Mouse (Mus musculus) heart, adult 2 months (tissue): Measurements from ENCODE around the gene Gm10715. TPM values are rescaled to one million over a fixed set of nuclear protein-coding genes. Genes with fewer than 3 reads are reported as not detected.
"Not testable (repeated sequence)": the region's sequence is repeated elsewhere in the genome, so short reads cannot be mapped to it uniquely, and the experiment has no call there.

ENCODE experiments used
- DNase-seq, 2 experiments: peaks; one replicate each; pipeline ENCODE4 v3.0.0; 2021
- H3K27ac ChIP-seq: fragments of 200-600 bp; 2 replicates; pipeline ENCODE4 v1.8.1; 2022
- H3K27me3 ChIP-seq: fragments of 200-500 bp; 2 replicates; pipeline ENCODE4 v1.6.1; 2012; ENCODE audit warnings: mild to moderate bottlenecking, low read length, inconsistent platforms, mixed read lengths; ENCODE audit not compliant: control insufficient read depth, insufficient read depth
- H3K36me3 ChIP-seq: fragments of 200-500 bp; 2 replicates; pipeline ENCODE4 v1.6.1; 2012; ENCODE audit warnings: low read length, inconsistent platforms; ENCODE audit not compliant: control insufficient read depth, insufficient read depth
- H3K4me1 ChIP-seq: fragments of 200-500 bp; 2 replicates; pipeline ENCODE4 v1.6.1; 2011; ENCODE audit warnings: low read length; ENCODE audit not compliant: control insufficient read depth, insufficient read depth
- H3K4me3 ChIP-seq: fragments of 200-600 bp; 2 replicates; pipeline ENCODE4 v1.8.1; 2022
- H3K79me2 ChIP-seq: fragments of 200-500 bp; replicated peaks from 2 replicates; pipeline ENCODE4 v1.6.1; 2012; ENCODE audit warnings: mild to moderate bottlenecking, inconsistent platforms, low read length, moderate library complexity, mixed read lengths; ENCODE audit not compliant: control insufficient read depth, insufficient read depth
- H3K9ac ChIP-seq: fragments of 200-500 bp; 2 replicates; pipeline ENCODE4 v1.6.1; 2012; ENCODE audit warnings: low read depth, mild to moderate bottlenecking, control low read depth, inconsistent platforms, low read length, mixed read lengths
- WGBS: fragments of 180-500 bp; shearing (Covaris S2); methylation state at CpG from one replicate; pipeline ENCODE4 v1.1.7; 2018; 5-methylcytosine and 5-hydroxymethylcytosine counted together
- intact Hi-C: fragments of 180-260 bp; cut with DNase I; formaldehyde crosslinking; loops from one replicate; pipeline ENCODE4 v1.15.1; 2025
- polyA plus RNA-seq: library from polyadenylated mRNA; depleted of rRNA; stranded (reverse); fragments of >200 nt; gene quantifications from 2 replicates; pipeline ENCODE4 v1.2.3, GENCODE M21; 2012
- total RNA-seq, 2 experiments: library from RNA; stranded (reverse); gene quantifications; 2 replicates each; pipeline ENCODE4 v1.2.3; 2021

Gene Gm10715
- total and polyA plus RNA-seq, 3 experiments, result not detected

DNA sequence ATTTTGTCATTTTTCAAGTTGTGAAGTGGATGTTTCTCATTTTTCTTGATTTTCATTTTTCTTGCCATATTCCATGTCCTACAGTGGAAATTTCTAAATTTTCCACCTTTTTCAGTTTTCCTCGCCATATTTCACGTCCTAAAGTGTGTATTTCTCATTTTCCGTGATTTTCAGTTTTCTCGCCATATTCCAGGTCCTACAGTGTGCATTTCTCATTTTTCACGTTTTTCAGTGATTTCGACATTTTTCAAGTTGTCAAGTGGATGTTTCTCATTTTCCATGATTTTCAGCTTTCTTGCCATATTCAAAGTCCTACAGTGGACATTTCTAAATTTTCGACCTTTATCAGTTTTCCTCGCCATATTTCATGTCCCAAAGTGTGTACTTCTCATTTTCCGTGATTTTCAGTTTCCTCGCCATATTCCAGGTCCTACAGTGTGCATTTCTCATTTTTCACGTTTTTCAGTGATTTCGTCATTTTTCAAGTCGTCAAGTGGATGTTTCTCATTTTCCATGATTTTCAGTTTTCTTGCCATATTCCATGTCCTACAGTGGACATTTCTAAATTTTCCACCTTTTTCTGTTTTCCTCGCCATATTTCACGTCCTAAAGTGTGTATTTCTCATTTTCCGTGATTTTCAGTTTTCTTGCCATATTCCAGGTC lies 12.6 kb upstream of the Gm10715 start:
- H3K27ac ChIP-seq, H3K9ac ChIP-seq, H3K27me3 ChIP-seq, H3K79me2 ChIP-seq, H3K36me3 ChIP-seq, H3K4me3 ChIP-seq, intact Hi-C loops, H3K4me1 ChIP-seq: not testable (repeated sequence)
- DNase-seq, result peak; percentile 42 to 44
- 77% methylated on average over 16 of the region's 16 CpGs for WGBS

DNA sequence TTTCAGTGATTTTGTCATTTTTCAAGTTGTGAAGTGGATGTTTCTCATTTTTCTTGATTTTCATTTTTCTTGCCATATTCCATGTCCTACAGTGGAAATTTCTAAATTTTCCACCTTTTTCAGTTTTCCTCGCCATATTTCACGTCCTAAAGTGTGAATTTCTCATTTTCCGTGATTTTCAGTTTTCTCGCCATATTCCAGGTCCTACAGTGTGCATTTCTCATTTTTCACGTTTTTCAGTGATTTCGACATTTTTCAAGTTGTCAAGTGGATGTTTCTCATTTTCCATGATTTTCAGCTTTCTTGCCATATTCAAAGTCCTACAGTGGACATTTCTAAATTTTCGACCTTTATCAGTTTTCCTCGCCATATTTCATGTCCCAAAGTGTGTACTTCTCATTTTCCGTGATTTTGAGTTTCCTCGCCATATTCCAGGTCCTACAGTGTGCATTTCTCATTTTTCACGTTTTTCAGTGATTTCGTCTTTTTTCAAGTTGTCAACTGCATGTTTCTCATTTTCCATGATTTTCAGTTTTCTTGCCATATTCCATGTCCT lies 11.7 kb upstream of the Gm10715 start, which contains the start of gene Gm10717:
Gene Gm10717 (plus strand): TSS at position 506 of the 556 bp plus-strand sequence.
- H3K27ac ChIP-seq, H3K4me3 ChIP-seq, H3K27me3 ChIP-seq, H3K4me1 ChIP-seq, H3K79me2 ChIP-seq, H3K9ac ChIP-seq, H3K36me3 ChIP-seq, intact Hi-C loops: not testable (repeated sequence)
- DNase-seq, result peak; percentile 6 to 21
- WGBS, result 71% methylated on average over 12 of the region's 12 CpGs

DNA sequence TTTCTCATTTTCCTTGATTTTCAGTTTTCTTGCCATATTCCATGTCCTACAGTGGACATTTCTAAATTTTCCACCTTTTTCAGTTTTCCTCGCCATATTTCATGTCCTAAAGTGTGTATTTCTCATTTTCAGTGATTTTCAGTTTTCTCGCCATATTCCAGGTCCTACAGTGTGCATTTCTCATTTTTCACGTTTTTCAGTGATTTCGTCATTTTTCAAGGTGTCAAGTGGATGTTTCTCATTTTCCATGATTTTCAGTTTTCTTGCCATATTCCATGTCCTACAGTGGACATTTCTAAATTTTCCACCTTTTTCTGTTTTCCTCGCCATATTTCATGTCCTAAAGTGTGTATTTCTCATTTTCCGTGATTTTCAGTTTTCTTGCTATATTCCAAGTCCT lies 11.0 kb upstream of the Gm10715 start:
- H3K4me3 ChIP-seq, H3K36me3 ChIP-seq, H3K9ac ChIP-seq, H3K4me1 ChIP-seq, H3K27me3 ChIP-seq, H3K27ac ChIP-seq, intact Hi-C loops, H3K79me2 ChIP-seq: not testable (repeated sequence)
- 69% methylated on average over 5 of the region's 6 CpGs for WGBS
- peak in 1 of 2 experiments; percentile 48 for DNase-seq

DNA sequence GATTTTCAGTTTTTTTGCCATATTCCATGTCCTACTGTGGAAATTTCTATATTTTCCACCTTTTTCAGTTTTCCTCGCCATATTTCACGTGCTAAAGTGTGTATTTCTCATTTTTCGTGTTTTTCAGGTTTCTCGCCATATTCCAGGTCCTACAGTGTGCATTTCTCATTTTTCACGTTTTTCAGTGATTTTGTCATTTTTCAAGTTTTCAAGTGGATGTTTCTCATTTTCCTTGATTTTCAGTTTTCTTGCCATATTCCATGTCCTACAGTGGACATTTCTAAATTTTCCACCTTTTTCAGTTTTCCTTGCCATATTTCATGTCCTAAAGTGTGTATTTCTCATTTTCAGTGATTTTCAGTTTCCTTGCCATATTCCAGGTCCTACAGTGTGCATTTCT lies 10.5 kb upstream of the Gm10715 start:
- H3K36me3 ChIP-seq, H3K4me3 ChIP-seq, H3K27me3 ChIP-seq, intact Hi-C loops, H3K79me2 ChIP-seq, H3K4me1 ChIP-seq, H3K27ac ChIP-seq, DNase-seq, H3K9ac ChIP-seq: not testable (repeated sequence)
- 74% methylated on average over 5 of the region's 5 CpGs for WGBS

DNA sequence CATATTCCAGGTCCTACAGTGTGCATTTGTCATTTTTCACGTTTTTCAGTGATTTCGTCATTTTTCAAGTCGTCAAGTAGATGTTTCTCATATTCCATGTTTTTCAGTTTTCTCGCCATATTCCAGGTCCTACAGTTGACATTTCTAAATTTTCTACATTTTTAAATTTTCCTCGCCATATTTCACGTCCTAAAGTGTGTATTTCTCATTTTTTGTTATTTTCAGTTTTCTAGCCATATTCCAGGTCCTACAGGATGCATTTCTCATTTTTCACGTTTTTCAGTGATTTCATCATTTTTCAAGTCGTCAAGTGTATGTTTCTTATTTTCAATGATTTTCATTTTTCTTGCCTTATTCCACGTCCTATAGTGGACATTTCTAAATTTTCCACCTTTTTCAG lies 9.9 kb upstream of the Gm10715 start:
- not testable (repeated sequence) for H3K9ac ChIP-seq, H3K27ac ChIP-seq
- WGBS, result 64% methylated on average over 9 of the region's 9 CpGs

DNA sequence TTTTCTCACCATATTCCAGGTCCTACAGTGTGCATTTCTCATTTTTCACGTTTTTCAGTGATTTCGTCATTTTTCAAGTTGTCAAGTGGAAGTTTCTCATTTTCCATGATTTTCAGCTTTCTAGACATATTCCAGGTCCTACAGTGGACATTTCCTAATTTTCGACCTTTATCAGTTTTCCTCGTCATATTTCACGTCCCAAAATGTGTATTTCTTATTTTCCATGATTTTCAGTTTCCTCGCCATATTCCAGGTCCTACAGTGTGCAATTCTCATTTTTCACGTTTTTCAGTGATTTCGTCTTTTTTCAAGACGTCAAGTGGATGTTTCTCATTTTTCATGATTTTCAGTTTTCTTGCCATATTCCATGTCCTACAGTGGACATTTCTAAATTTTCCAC lies 9.5 kb upstream of the Gm10715 start:
- H3K79me2 ChIP-seq, H3K27me3 ChIP-seq, intact Hi-C loops, H3K4me3 ChIP-seq, H3K4me1 ChIP-seq, H3K36me3 ChIP-seq, H3K27ac ChIP-seq, DNase-seq, H3K9ac ChIP-seq: not testable (repeated sequence)
- WGBS, result 70% methylated on average over 9 of the region's 9 CpGs

More for the DNA sequence above, 9.9 kb upstream of the Gm10715 start:
- intact Hi-C loops, H3K36me3 ChIP-seq, H3K4me3 ChIP-seq, H3K79me2 ChIP-seq, H3K27me3 ChIP-seq, H3K4me1 ChIP-seq, DNase-seq: not testable (repeated sequence)

DNA sequence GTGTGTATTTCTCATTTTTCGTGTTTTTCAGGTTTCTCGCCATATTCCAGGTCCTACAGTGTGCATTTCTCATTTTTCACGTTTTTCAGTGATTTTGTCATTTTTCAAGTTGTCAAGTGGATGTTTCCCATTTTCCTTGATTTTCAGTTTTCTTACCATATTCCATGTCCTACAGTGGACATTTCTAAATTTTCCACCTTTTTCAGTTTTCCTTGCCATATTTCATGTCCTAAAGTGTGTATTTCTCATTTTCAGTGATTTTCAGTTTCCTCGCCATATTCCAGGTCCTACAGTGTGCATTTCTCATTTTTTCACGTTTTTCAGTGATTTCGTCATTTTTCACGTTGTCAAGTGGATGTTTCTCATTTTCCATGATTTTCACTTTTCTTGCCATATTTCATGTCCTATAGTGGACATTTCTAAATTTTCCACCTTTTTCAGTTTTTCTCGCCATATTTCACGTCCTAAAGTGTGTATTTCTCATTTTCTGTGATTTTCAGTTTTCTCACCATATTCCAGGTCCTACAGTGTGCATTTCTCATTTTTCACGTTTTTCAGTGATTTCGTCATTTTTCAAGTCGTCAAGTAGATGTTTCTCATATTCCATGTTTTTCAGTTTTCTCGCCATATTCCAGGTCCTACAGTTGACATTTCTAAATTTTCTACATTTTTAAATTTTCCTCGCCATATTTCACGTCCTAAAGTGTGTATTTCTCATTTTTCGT lies 7.2 kb upstream of the Gm10715 start:
- H3K27me3 ChIP-seq, H3K9ac ChIP-seq, H3K27ac ChIP-seq, H3K36me3 ChIP-seq, H3K4me3 ChIP-seq, intact Hi-C loops, DNase-seq, H3K79me2 ChIP-seq, H3K4me1 ChIP-seq: not testable (repeated sequence)
- 65% methylated on average over 14 of the region's 16 CpGs for WGBS

DNA sequence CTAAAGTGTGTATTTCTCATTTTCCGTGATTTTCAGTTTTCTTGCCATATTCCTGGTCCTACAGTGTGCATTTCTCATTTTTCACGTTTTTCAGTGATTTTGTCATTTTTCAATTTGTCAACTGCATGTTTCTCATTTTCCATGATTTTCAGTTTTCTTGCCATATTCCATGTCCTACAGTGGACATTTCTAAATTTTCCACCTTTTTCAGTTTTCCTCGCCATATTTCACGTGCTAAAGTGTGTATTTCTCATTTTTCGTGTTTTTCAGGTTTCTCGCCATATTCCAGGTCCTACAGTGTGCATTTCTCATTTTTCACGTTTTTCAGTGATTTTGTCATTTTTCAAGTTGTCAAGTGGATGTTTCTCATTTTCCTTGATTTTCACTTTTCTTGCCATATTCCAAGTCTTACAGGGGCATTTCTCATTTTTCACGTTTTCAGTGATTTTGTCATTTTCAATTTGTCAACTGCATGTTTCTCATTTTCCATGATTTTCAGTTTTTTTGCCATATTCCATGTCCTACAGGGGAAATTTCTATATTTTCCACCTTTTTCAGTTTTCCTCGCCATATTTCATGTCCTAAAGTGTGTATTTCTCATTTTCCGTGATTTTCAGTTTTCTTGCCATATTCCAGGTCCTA lies 5.9 kb upstream of the Gm10715 start:
- WGBS, result 54% methylated on average over 2 of the region's 10 CpGs
- H3K27me3 ChIP-seq, H3K4me1 ChIP-seq, H3K27ac ChIP-seq, H3K9ac ChIP-seq, intact Hi-C loops, H3K36me3 ChIP-seq, H3K79me2 ChIP-seq, DNase-seq, H3K4me3 ChIP-seq: not testable (repeated sequence)

DNA sequence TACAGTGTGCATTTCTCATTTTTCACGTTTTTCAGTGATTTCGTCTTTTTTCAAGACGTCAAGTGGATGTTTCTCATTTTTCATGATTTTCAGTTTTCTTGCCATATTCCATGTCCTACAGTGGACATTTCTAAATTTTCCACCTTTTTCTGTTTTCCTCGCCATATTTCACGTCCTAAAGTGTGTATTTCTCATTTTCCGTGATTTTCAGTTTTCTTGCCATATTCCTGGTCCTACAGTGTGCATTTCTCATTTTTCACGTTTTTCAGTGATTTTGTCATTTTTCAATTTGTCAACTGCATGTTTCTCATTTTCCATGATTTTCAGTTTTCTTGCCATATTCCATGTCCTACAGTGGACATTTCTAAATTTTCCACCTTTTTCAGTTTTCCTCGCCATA lies 2.4 kb upstream of the Gm10715 start, which contains the start of gene Gm17535:
Gene Gm17535 (plus strand): TSS at position 301 of the 400 bp plus-strand sequence.
- H3K4me3 ChIP-seq, DNase-seq, H3K79me2 ChIP-seq, H3K27ac ChIP-seq, H3K36me3 ChIP-seq, H3K27me3 ChIP-seq, intact Hi-C loops, H3K4me1 ChIP-seq, H3K9ac ChIP-seq: not testable (repeated sequence)
- 42% methylated on average over 1 of the region's 8 CpGs for WGBS
